Mouse (Mus musculus) intestine, postnatal 0 days (tissue): ENCODE measurements around the gene Ctrb1. TPM values are rescaled to one million over a fixed set of nuclear protein-coding genes. Genes with fewer than 3 reads are reported as not detected.

ENCODE experiments used
- ATAC-seq: fragments of 200-750 bp; cut with Nextera tagmentation; 2 replicates; pipeline ENCODE4 v1.8.0; 2017; ENCODE audit warnings: mild to moderate bottlenecking, moderate TSS enrichment, moderate library complexity
- H3K27ac ChIP-seq: fragments of 300-500 bp; sonication (generic); 2 replicates; pipeline ENCODE4 v1.5.1; 2014; ENCODE audit warnings: mild to moderate bottlenecking, low read depth, low read length, moderate library complexity
- H3K27me3 ChIP-seq: fragments of 300-500 bp; sonication (generic); replicated peaks from 2 replicates; pipeline ENCODE4 v1.6.1; 2014; ENCODE audit warnings: low read length, mixed read lengths; ENCODE audit not compliant: control insufficient read depth, insufficient read depth
- H3K36me3 ChIP-seq: fragments of 300-500 bp; sonication (generic); 2 replicates; pipeline ENCODE4 v1.6.1; 2014; ENCODE audit warnings: mild to moderate bottlenecking, moderate library complexity; ENCODE audit not compliant: control insufficient read depth, insufficient read depth
- H3K4me1 ChIP-seq: fragments of 300-500 bp; sonication (generic); replicated peaks from 2 replicates; pipeline ENCODE4 v1.6.1; 2014; ENCODE audit warnings: antibody characterized with exemption, low read length, mixed read lengths; ENCODE audit not compliant: control insufficient read depth, insufficient read depth
- H3K4me2 ChIP-seq: fragments of 300-500 bp; sonication (generic); replicated peaks from 2 replicates; pipeline ENCODE4 v1.6.1; 2014; ENCODE audit warnings: low read depth, mild to moderate bottlenecking, moderate library complexity
- H3K4me3 ChIP-seq: fragments of 300-500 bp; sonication (generic); 2 replicates; pipeline ENCODE4 v1.5.1; 2014; ENCODE audit warnings: low read depth, low read length
- H3K9ac ChIP-seq: fragments of 300-500 bp; sonication (generic); 2 replicates; pipeline ENCODE4 v1.6.1; 2014; ENCODE audit warnings: mild to moderate bottlenecking, low read depth, low read length
- H3K9me3 ChIP-seq: fragments of 300-500 bp; sonication (generic); 2 replicates; pipeline ENCODE4 v1.6.1; 2016; ENCODE audit warnings: mixed run types; ENCODE audit not compliant: control insufficient read depth
- CTCF ChIP-seq: sonication (generic); IDR thresholded peaks from 2 replicates; pipeline ENCODE4 v1.5.1; 2016; ENCODE audit warnings: low read depth, mild to moderate bottlenecking, control low read depth, antibody characterized with exemption, moderate library complexity
- WGBS: fragments of 180-500 bp; shearing (Covaris S2); extraction: QIAGEN DNeasy Blood & Tissue Kit; methylation state at CpG from one replicate; pipeline ENCODE4 v1.1.7; 2014; 5-methylcytosine and 5-hydroxymethylcytosine counted together
- polyA plus RNA-seq: library from polyadenylated mRNA; unstranded; fragments of >200 nt; fragmentation: Nextera tagmentation; extraction: Ambion mirVana; gene quantifications from 2 replicates; pipeline ENCODE4 v1.2.1, GENCODE M21; 2015

The Ctrb1 gene
- polyA plus RNA-seq, 1 experiment from 2014 or later, result 75.8 TPM

DNA sequence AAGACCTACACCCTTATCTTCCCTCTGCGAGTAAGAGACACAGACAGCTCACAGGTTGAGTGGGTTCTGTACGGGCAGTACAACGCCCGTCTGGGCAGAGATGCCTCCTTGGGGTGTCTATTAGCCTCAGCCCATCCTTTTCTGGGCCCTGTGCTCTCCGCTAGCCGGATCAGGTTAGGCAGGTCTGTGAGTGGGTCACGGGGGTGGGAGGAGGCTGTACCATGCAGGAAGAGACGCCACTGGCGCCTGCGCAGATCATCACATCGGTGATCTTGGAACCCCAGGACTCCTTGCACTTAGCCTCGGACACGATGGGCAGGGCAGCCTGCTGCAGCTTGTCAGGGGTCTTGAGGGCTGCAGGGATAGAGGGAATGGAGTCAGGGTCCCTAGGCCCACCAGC, 3.9 kb downstream of the Ctrb1 start:
- Histone ChIP-seq H3K9ac (no peak overlapping the region), H3K36me3 (no peaks in the 10 kb centered on the region), H3K27me3 (no peaks in the 10 kb centered on the region), H3K4me3 (no peak overlapping the region), H3K4me1 (no peaks in the 10 kb centered on the region), H3K9me3 (no peaks in the 10 kb centered on the region), H3K4me2 (no peak overlapping the region), H3K27ac (no peak overlapping the region)
- ATAC-seq, result no peak; the same call in 1 of the 2 replicates
- 74% methylated on average over 13 of the region's 13 CpGs for WGBS
- no peak for TF ChIP-seq CTCF

- no peak for TF ChIP-seq CTCF
- no peaks in the 10 kb centered on the region for H3K4me1 ChIP-seq
- H3K27me3 ChIP-seq, result no peaks in the 10 kb centered on the region
- H3K36me3 ChIP-seq, result no peaks in the 10 kb centered on the region
- 27% methylated on average over 9 of the region's 9 CpGs for WGBS
- ATAC-seq, result no peak
- H3K27ac ChIP-seq, result no peak overlapping the region
- H3K4me3 ChIP-seq, result no peak overlapping the region
- no peak overlapping the region for H3K4me2 ChIP-seq
- H3K9me3 ChIP-seq, result no peaks in the 10 kb centered on the region
- H3K9ac ChIP-seq, result no peak overlapping the region
These were observed 8.3 kb downstream of the Ctrb1 start for GRCm38 (mm10) chr8:111682521-111682920.

- no peak overlapping the region for H3K9ac ChIP-seq
- no peak for ATAC-seq
- no peak overlapping the region for H3K27ac ChIP-seq
- no peaks in the 10 kb centered on the region for H3K36me3 ChIP-seq
- TF ChIP-seq CTCF, result no peak
- H3K9me3 ChIP-seq, result no peaks in the 10 kb centered on the region
- H3K4me3 ChIP-seq, result no peak overlapping the region
- WGBS, result 69% methylated on average over 11 of the region's 11 CpGs
- no peak overlapping the region for H3K4me2 ChIP-seq
- no peaks in the 10 kb centered on the region for H3K4me1 ChIP-seq
- H3K27me3 ChIP-seq, result no peaks in the 10 kb centered on the region
These were observed 9.7 kb downstream of the Ctrb1 start for GRCm38 (mm10) chr8:111681153-111681552.

GRCm38 (mm10) chr8:111680423-111681028, 10.3 kb downstream of the Ctrb1 start:
- no peak for ATAC-seq
- Histone ChIP-seq H3K27ac (no peak overlapping the region), H3K4me3 (no peak overlapping the region), H3K9ac (no peak overlapping the region), H3K4me2 (no peak overlapping the region), H3K9me3 (no peaks in the 10 kb centered on the region), H3K27me3 (no peaks in the 10 kb centered on the region), H3K36me3 (no peaks in the 10 kb centered on the region), H3K4me1 (no peaks in the 10 kb centered on the region)
- TF ChIP-seq CTCF, result peak; percentile 39
- 47% methylated on average over 17 of the region's 17 CpGs for WGBS

GRCm38 (mm10) chr8:111678848-111679247, 12.0 kb downstream of the Ctrb1 start:
- H3K9ac ChIP-seq, result no peak overlapping the region
- H3K36me3 ChIP-seq, result no peaks in the 10 kb centered on the region
- H3K4me1 ChIP-seq, result no peaks in the 10 kb centered on the region
- no peaks in the 10 kb centered on the region for H3K9me3 ChIP-seq
- ATAC-seq, result no peak
- H3K27me3 ChIP-seq, result no peaks in the 10 kb centered on the region
- 90% methylated on average over 7 of the region's 7 CpGs for WGBS
- H3K27ac ChIP-seq, result no peak overlapping the region
- no peak for TF ChIP-seq CTCF
- no peak overlapping the region for H3K4me3 ChIP-seq
- H3K4me2 ChIP-seq, result no peak overlapping the region

DNA sequence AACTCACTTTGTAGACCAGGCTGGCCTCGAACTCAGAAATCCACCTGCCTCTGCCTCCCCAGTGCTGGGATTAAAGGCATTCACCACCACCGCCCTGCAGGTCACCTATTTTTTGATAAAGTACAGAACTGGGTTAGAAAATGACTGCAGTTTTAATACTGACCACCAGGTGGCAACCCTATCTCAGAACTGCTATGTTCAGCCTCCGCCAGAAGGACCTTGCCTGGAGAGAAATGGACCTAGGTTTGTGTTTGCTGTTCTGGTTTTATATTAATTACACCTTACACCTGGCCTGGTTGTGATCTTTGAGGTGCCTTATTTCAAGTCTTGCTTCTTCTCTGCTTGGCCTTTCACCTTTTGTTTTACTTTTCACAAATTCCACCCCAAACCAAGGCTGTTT, 12.7 kb downstream of the Ctrb1 start:
- no peak; the same call in 1 of the 2 replicates for ATAC-seq

More for the DNA sequence above, 12.7 kb downstream of the Ctrb1 start:
- Histone ChIP-seq H3K9ac (no peak overlapping the region), H3K4me2 (no peak overlapping the region), H3K4me1 (no peaks in the 10 kb centered on the region), H3K4me3 (no peak overlapping the region), H3K9me3 (no peaks in the 10 kb centered on the region), H3K27me3 (no peaks in the 10 kb centered on the region), H3K27ac (no peak overlapping the region), H3K36me3 (no peaks in the 10 kb centered on the region)
- WGBS, result 20% methylated on average over 3 of the region's 3 CpGs
- peak; percentile 87 for TF ChIP-seq CTCF
